Mouse (Mus musculus): ENCODE measurements around the gene Gstt4.

DNA sequence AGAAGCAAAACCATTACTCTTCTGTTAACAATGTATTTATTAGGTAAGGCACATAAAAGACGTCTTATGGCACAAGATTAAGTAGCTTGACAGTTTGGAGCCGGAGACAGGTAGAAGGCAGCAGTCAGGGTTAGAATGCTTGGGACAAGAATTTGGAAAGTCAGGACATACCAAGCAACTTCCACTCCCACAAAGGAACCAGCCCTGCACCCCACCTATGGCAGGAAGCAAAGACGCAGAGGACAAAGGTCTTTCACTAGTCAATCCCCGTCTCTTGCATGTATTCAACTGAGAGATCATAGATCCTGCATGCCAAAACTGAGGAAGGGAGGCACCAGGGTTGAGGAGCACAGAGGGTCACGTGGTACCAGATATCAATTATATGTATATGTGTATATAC, 48.2 kb downstream of the Gstt4 start:
- TF ChIP-seq GATA1 (IDR thresholded peaks at IDR 0.05; ENCODE audit: borderline replicate concordance, low read length) (no peak), FLI1 (IDR thresholded peaks at IDR 0.05; ENCODE audit: low read length) (no peak)
